Mouse (Mus musculus) neural tube, postnatal 0 days (tissue): Measurements from ENCODE around the gene Gng2. TPM values are rescaled to one million over a fixed set of nuclear protein-coding genes. Genes with fewer than 3 reads are reported as not detected.

Experiments
- polyA plus RNA-seq: library from polyadenylated mRNA; unstranded; fragments of >200 nt; fragmentation: Nextera tagmentation; extraction: Ambion mirVana; gene quantifications from 2 replicates; pipeline ENCODE4 v1.2.1, GENCODE M21; 2015

Gng2 gene
- polyA plus RNA-seq: 219 and 247 TPM in 2 replicates

GRCm38 (mm10) chr14:19977271-19978024 lies at the start of gene Gng2:
Gng2 (minus strand) TSS chr14:19977627.

GRCm38 (mm10) chr14:19823321-19824142 lies 153.9 kb downstream of the Gng2 start, which contains the start of gene Rtraf:
Rtraf (minus strand) TSS chr14:19823824.

Other genes with a start within 250 kb of the Gng2 start
- 20.5 and 25.9 TPM in 2 replicates for gene Nid2, start 226.4 kb downstream of the Gng2 start, polyA plus RNA-seq
- 139 and 164 TPM in 2 replicates for gene Rtraf, start 153.8 kb downstream of the Gng2 start, polyA plus RNA-seq
- gene Saysd1, start 160.9 kb upstream of the Gng2 start, polyA plus RNA-seq: 11.4 and 14.0 TPM in 2 replicates
- 1.3 and 1.9 TPM in 2 replicates for gene Kcnk5, start 204.2 kb upstream of the Gng2 start, polyA plus RNA-seq